Mouse (Mus musculus): ENCODE measurements around the gene Pla2g2c. TPM values are rescaled to one million over a fixed set of nuclear protein-coding genes. Genes with fewer than 3 reads are reported as not detected.

Pla2g2c gene
- polyA plus RNA-seq, 1 experiment from 2014 or later, result not detected

DNA sequence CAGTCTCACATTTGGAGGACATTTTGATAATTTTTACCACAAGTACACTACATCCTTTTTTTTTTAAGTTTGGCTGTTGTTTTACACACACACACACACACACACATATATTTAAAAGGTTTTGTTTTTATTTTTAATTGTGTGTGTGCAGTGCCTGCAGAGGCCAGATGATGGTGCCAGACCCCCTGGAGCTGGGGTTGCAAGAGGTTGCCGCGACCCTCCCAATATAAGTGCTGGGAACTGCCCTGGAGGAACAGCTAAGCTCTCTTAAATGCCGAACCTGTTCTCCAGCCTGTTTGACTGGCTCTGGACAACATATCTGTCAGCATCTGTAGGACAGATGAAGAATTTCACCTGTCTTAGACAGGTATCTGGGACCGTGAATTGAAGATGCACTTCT lies 20.4 kb upstream of the Pla2g2c start:
- DNase-seq, result no peak
- no peak for TF ChIP-seq EP300 (IDR thresholded peaks at IDR 0.05; ENCODE audit: low read depth)
- no peak for TF ChIP-seq CTCF (IDR thresholded peaks at IDR 0.05; ENCODE audit: low read depth)

DNA sequence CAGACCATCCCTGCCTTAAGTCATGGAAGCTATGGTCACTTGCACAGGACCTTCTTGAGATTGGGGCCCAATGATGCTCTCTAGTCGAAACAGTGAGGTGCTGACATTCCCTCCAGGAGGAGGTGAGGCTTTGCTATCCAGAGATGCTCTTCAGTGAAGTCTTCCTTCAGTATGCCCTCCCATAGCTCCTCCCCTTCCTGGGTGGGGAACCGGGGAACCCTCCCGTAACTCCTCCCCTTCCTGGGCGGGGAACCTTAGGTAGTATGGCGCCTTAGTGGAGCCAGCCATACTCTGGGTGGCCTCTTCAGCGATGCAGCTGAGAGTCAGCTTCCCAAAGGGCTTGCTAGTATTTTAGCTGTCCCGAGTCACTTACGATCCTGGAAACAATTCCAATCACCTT lies 18.0 kb upstream of the Pla2g2c start:
- H3K36me3 ChIP-seq (replicated peaks; ENCODE audit: insufficient read depth, low read length), result no peaks in the 10 kb centered on the region
- no peak overlapping the region for H3K4me3 ChIP-seq (ENCODE audit: low read depth, low read length)
- H3K4me1 ChIP-seq (ENCODE audit: insufficient read depth), result no peaks in the 10 kb centered on the region
- H3K27ac ChIP-seq (ENCODE audit: low read depth), result no peak overlapping the region
- ATAC-seq (no peak), DNase-seq (no peak)
- TF ChIP-seq EP300 (IDR thresholded peaks at IDR 0.05; ENCODE audit: low read depth), result no peak
- WGBS (ENCODE audit: insufficient replicate concordance), result 84% methylated on average over 8 of the region's 8 CpGs
- no peaks in the 10 kb centered on the region for H3K27me3 ChIP-seq (ENCODE audit: insufficient read depth, low read length)
- no peak overlapping the region for H3K9ac ChIP-seq (replicated peaks)
- H3K4me2 ChIP-seq (ENCODE audit: low read depth, low read length), result no peak overlapping the region
- H3K9me3 ChIP-seq (ENCODE audit: low read length), result no peaks in the 10 kb centered on the region

More for the DNA sequence above, 20.4 kb upstream of the Pla2g2c start:
- no peak overlapping the region for H3K4me3 ChIP-seq (ENCODE audit: low read depth, low read length)
- H3K4me1 ChIP-seq (ENCODE audit: insufficient read depth), result no peaks in the 10 kb centered on the region
- H3K9me3 ChIP-seq (ENCODE audit: low read length), result no peaks in the 10 kb centered on the region
- ATAC-seq, result no peak
- H3K27me3 ChIP-seq (ENCODE audit: insufficient read depth, low read length), result no peaks in the 10 kb centered on the region
- 81% methylated on average over 4 of the region's 4 CpGs for WGBS (ENCODE audit: insufficient replicate concordance)
- no peak overlapping the region for H3K9ac ChIP-seq (replicated peaks)
- H3K4me2 ChIP-seq (ENCODE audit: low read depth, low read length), result no peak overlapping the region
- no peaks in the 10 kb centered on the region for H3K36me3 ChIP-seq (replicated peaks; ENCODE audit: insufficient read depth, low read length)
- no peak overlapping the region for H3K27ac ChIP-seq (ENCODE audit: low read depth)

DNA sequence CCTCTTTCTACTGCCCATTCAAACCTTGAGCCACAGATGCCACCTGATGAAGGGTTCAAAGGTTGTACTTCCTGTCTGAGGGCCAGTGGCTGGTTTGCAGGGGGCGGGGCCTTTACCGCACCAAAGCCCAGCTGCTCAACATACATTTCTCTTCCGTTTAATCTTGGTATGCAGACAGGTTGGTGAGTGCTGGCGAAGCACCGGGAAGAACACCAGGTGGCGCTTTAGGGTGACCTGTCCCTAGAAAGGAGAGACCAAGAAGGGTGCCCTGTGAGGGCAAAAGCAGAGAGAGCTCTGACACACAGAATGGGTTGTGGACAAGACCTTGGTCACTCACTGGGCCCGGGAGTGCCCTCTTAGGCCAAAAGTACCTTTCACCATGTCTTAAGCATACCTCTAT lies 16.0 kb upstream of the Pla2g2c start:
- Histone ChIP-seq H3K4me3 (ENCODE audit: low read depth, low read length) (no peak overlapping the region), H3K4me2 (ENCODE audit: low read depth, low read length) (no peak overlapping the region), H3K27me3 (ENCODE audit: insufficient read depth, low read length) (no peaks in the 10 kb centered on the region), H3K27ac (ENCODE audit: low read depth) (no peak overlapping the region), H3K9ac (replicated peaks) (no peak overlapping the region), H3K36me3 (replicated peaks; ENCODE audit: insufficient read depth, low read length) (no peaks in the 10 kb centered on the region), H3K4me1 (ENCODE audit: insufficient read depth) (no peaks in the 10 kb centered on the region), H3K9me3 (ENCODE audit: low read length) (no peaks in the 10 kb centered on the region)
- DNase-seq (peak; percentile 56), ATAC-seq (no peak)
- TF ChIP-seq EP300 (IDR thresholded peaks at IDR 0.05; ENCODE audit: low read depth), result no peak
- TF ChIP-seq CTCF (IDR thresholded peaks at IDR 0.05; ENCODE audit: low read depth), result peak; percentile 64
- 7% methylated on average over 7 of the region's 7 CpGs for WGBS (ENCODE audit: insufficient replicate concordance)

DNA sequence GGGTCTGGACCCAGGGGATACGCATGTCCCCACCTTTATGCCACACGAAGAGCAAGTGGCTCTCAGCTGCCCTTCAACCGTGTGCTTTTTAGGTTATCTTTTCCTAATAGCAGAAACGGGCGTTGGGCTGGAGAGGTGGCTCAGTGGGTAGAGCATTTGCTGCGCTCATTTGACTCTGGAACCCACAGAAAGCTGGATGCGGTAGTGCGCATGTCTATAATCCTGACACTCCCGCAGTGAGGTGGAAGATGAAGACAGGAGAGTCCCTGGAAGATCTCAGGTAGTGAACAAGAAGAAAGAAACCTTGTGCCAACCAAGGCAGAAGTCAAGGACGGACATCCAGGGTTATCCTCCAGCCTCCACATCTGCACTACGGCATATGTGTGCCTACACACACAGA lies 15.3 kb upstream of the Pla2g2c start:
- ATAC-seq, result no peak
- no peaks in the 10 kb centered on the region for H3K27me3 ChIP-seq (ENCODE audit: insufficient read depth, low read length)
- H3K9ac ChIP-seq (replicated peaks), result no peak overlapping the region
- TF ChIP-seq EP300 (IDR thresholded peaks at IDR 0.05; ENCODE audit: low read depth) (no peak), CTCF (IDR thresholded peaks at IDR 0.05; ENCODE audit: low read depth) (no peak)
- no peak overlapping the region for H3K27ac ChIP-seq (ENCODE audit: low read depth)
- H3K4me3 ChIP-seq (ENCODE audit: low read depth, low read length), result no peak overlapping the region
- no peak overlapping the region for H3K4me2 ChIP-seq (ENCODE audit: low read depth, low read length)
- no peaks in the 10 kb centered on the region for H3K4me1 ChIP-seq (ENCODE audit: insufficient read depth)
- H3K36me3 ChIP-seq (replicated peaks; ENCODE audit: insufficient read depth, low read length), result no peaks in the 10 kb centered on the region
- no peaks in the 10 kb centered on the region for H3K9me3 ChIP-seq (ENCODE audit: low read length)
- 76% methylated on average over 11 of the region's 11 CpGs for whole genome bisulfite sequencing (ENCODE audit: insufficient replicate concordance)
- DNase-seq, result no peak

DNA sequence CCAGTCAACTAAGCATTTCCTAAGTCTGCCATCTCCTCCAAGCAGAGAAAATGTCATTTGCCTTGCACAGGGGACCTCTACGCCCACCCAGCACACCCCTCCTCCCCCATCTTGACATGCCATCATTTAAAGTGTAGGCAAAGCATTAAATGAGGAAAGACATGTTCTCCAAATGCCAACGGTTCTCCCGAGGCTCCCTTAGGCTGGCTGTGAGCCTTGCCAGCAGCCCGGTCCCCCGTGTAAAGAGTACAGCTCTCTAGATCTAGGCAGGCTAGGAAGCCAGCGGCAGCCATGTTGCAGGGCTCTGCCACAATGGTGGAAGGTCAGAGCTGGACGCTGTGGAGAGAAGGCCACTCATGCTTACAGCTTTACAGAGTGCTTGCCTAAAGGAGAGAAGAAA lies 14.6 kb upstream of the Pla2g2c start:
- no peaks in the 10 kb centered on the region for H3K36me3 ChIP-seq (replicated peaks; ENCODE audit: insufficient read depth, low read length)
- no peaks in the 10 kb centered on the region for H3K9me3 ChIP-seq (ENCODE audit: low read length)
- H3K9ac ChIP-seq (replicated peaks), result no peak overlapping the region
- TF ChIP-seq CTCF (IDR thresholded peaks at IDR 0.05; ENCODE audit: low read depth), result no peak
- TF ChIP-seq EP300 (IDR thresholded peaks at IDR 0.05; ENCODE audit: low read depth), result no peak
- H3K27me3 ChIP-seq (ENCODE audit: insufficient read depth, low read length), result no peaks in the 10 kb centered on the region
- no peak for ATAC-seq
- H3K27ac ChIP-seq (ENCODE audit: low read depth), result no peak overlapping the region
- 73% methylated on average over 7 of the region's 7 CpGs for WGBS (ENCODE audit: insufficient replicate concordance)
- no peak overlapping the region for H3K4me2 ChIP-seq (ENCODE audit: low read depth, low read length)
- no peak overlapping the region for H3K4me3 ChIP-seq (ENCODE audit: low read depth, low read length)
- DNase-seq, result no peak
- no peaks in the 10 kb centered on the region for H3K4me1 ChIP-seq (ENCODE audit: insufficient read depth)

DNA sequence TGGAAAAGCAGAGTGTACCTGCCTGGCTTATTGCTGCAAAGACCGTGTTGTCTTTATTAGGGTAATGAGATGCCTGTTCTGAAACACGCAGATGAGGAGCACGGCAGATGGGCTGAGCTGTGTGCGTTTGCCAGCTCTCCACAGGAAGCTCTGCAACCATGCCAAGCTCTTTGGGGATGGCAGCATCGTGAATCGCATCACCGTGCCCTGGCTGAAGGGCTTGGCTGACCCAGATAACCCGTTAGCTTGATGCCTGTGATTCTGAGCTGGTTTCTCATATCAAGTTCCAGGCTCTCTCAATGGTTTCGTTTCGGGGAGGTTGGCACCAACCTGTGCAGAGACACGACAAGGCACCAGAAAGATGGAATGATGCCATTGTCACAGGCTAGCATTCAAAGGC lies 14.0 kb upstream of the Pla2g2c start:
- DNase-seq (no peak), ATAC-seq (no peak)
- TF ChIP-seq CTCF (IDR thresholded peaks at IDR 0.05; ENCODE audit: low read depth) (no peak), EP300 (IDR thresholded peaks at IDR 0.05; ENCODE audit: low read depth) (no peak)
- no peaks in the 10 kb centered on the region for H3K27me3 ChIP-seq (ENCODE audit: insufficient read depth, low read length)
- H3K4me1 ChIP-seq (ENCODE audit: insufficient read depth), result no peaks in the 10 kb centered on the region
- H3K4me3 ChIP-seq (ENCODE audit: low read depth, low read length), result no peak overlapping the region
- no peak overlapping the region for H3K4me2 ChIP-seq (ENCODE audit: low read depth, low read length)
- H3K36me3 ChIP-seq (replicated peaks; ENCODE audit: insufficient read depth, low read length), result no peaks in the 10 kb centered on the region
- H3K9me3 ChIP-seq (ENCODE audit: low read length), result no peaks in the 10 kb centered on the region
- no peak overlapping the region for H3K9ac ChIP-seq (replicated peaks)
- H3K27ac ChIP-seq (ENCODE audit: low read depth), result no peak overlapping the region
- WGBS (ENCODE audit: insufficient replicate concordance), result 83% methylated on average over 11 of the region's 11 CpGs
